Mouse (Mus musculus) limb, embryonic 13.5 days (tissue): ENCODE data around the gene Snapc4. TPM values are rescaled to one million over a fixed set of nuclear protein-coding genes. Genes with fewer than 3 reads are reported as not detected.

Experiments used
- ATAC-seq: fragments of 200-750 bp; cut with Nextera tagmentation; 2 replicates; pipeline ENCODE4 v1.8.0; 2017; ENCODE audit warnings: low read depth, moderate number of reproducible peaks, moderate TSS enrichment; ENCODE audit not compliant: low FRiP score
- H3K27ac ChIP-seq: fragments of 300-500 bp; sonication (generic); 2 replicates; pipeline ENCODE4 v1.5.1; 2015; ENCODE audit warnings: inconsistent platforms, mild to moderate bottlenecking, moderate library complexity
- H3K27me3 ChIP-seq: fragments of 300-500 bp; sonication (generic); 2 replicates; pipeline ENCODE4 v1.6.1; 2015; ENCODE audit warnings: mild to moderate bottlenecking, inconsistent platforms
- H3K36me3 ChIP-seq: fragments of 300-500 bp; sonication (generic); 2 replicates; pipeline ENCODE4 v1.6.1; 2015; ENCODE audit warnings: inconsistent platforms, mild to moderate bottlenecking, moderate library complexity
- H3K4me1 ChIP-seq: fragments of 300-500 bp; sonication (generic); 2 replicates; pipeline ENCODE4 v1.6.1; 2015; ENCODE audit warnings: inconsistent platforms
- H3K4me2 ChIP-seq: fragments of 300-500 bp; sonication (generic); replicated peaks from 2 replicates; pipeline ENCODE4 v1.6.1; 2015; ENCODE audit warnings: inconsistent platforms, mild to moderate bottlenecking, moderate library complexity
- H3K4me3 ChIP-seq: fragments of 300-500 bp; sonication (generic); 2 replicates; pipeline ENCODE4 v1.5.1; 2015; ENCODE audit warnings: moderate library complexity, mild to moderate bottlenecking, inconsistent platforms
- H3K9ac ChIP-seq: fragments of 300-500 bp; sonication (generic); 2 replicates; pipeline ENCODE4 v1.6.1; 2015; ENCODE audit warnings: mild to moderate bottlenecking, inconsistent platforms
- H3K9me3 ChIP-seq: fragments of 300-500 bp; sonication (generic); 2 replicates; pipeline ENCODE4 v1.6.1; 2016; ENCODE audit warnings: inconsistent platforms
- WGBS: fragments of 180-500 bp; shearing (Covaris S2); methylation state at CpG from one replicate; pipeline ENCODE4 v1.1.7; 2015; 5-methylcytosine and 5-hydroxymethylcytosine counted together
- polyA plus RNA-seq: library from polyadenylated mRNA; unstranded; fragments of >200 nt; fragmentation: Nextera tagmentation; extraction: Ambion mirVana; gene quantifications from 2 replicates; pipeline ENCODE4 v1.2.1, GENCODE M21; 2015

Gene Snapc4
- polyA plus RNA-seq, 1 experiment from 2014 or later, result 36.1 TPM

DNA sequence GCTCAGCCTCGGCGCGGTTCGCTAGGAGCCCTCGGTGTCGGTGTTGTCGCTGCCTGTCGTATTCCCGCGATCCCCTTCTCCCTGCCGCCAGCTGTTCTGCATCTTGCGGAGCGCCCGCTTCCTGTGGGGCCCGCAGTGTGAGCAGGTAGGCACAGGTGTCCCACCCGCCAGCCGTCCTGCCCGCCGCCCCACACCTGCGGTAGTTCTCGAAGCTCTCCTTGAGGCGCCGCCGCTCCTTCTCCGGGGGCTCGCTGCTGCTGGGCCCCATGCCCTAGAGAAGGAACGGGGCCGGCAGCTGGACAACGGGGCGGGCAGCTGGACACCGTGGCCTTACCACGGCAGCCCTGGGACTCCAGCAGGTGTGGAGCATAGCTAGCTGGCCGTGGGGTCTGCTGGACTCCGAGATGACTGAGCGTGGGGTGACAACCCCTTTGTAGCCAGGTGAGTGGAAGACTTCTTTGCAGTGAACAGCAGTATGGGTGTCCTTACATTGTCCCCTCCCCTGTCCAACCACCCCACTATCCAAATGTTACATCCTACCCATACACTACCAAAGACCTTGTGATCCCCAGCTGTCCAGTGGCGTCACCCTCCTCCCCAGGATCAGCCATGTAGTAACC is 28.1 kb downstream of the Snapc4 start:
- WGBS, result 1% methylated on average over 36 of the region's 36 CpGs
- peaks cover 21% of the 10 kb centered on the region for H3K4me1 ChIP-seq
- peak overlapping the region; percentile 78 for H3K27ac ChIP-seq
- no peaks in the 10 kb centered on the region for H3K27me3 ChIP-seq
- peak overlapping the region; percentile 86 for H3K4me3 ChIP-seq
- ATAC-seq, result peak; percentile 17; the same call in 1 of the 2 replicates
- H3K9me3 ChIP-seq, result no peaks in the 10 kb centered on the region
- peak overlapping the region; percentile 87 for H3K9ac ChIP-seq
- H3K36me3 ChIP-seq, result peaks cover 29% of the 10 kb centered on the region
- peak overlapping the region; percentile 97 for H3K4me2 ChIP-seq

- peak within 1 kb of the TSS; percentile 94 for H3K9ac ChIP-seq
- peaks cover 37% of the 10 kb centered on the region for H3K36me3 ChIP-seq
- H3K4me3 ChIP-seq, result peak within 1 kb of the TSS; percentile 86
- H3K4me2 ChIP-seq, result peak within 1 kb of the TSS; percentile 97
- peaks cover 21% of the 10 kb centered on the region for H3K4me1 ChIP-seq
- peak within 1 kb of the TSS; percentile 90 for H3K27ac ChIP-seq
- WGBS, result 3% methylated on average over 62 of the region's 62 CpGs
- peak; percentile 82 for ATAC-seq
- no peaks in the 10 kb centered on the region for H3K27me3 ChIP-seq
- no peaks in the 10 kb centered on the region for H3K9me3 ChIP-seq
Observed at GRCm38 (mm10) chr2:26351358-26352290, 28.8 kb downstream of the Snapc4 start, which contains the start of gene Dnlz. Gene Dnlz, minus strand, starts transcription at chr2:26352110.

GRCm38 (mm10) chr2:26348241-26348640 is 32.2 kb downstream of the Snapc4 start:
- Histone ChIP-seq H3K4me3 (no peak overlapping the region), H3K9ac (no peak overlapping the region), H3K9me3 (no peaks in the 10 kb centered on the region), H3K4me2 (no peak overlapping the region), H3K27me3 (no peaks in the 10 kb centered on the region), H3K36me3 (peaks cover 70% of the 10 kb centered on the region), H3K27ac (no peak overlapping the region; the same call in 1 of the 2 replicates), H3K4me1 (peaks cover 21% of the 10 kb centered on the region)
- ATAC-seq, result no peak
- 60% methylated on average over 6 of the region's 6 CpGs for WGBS

DNA sequence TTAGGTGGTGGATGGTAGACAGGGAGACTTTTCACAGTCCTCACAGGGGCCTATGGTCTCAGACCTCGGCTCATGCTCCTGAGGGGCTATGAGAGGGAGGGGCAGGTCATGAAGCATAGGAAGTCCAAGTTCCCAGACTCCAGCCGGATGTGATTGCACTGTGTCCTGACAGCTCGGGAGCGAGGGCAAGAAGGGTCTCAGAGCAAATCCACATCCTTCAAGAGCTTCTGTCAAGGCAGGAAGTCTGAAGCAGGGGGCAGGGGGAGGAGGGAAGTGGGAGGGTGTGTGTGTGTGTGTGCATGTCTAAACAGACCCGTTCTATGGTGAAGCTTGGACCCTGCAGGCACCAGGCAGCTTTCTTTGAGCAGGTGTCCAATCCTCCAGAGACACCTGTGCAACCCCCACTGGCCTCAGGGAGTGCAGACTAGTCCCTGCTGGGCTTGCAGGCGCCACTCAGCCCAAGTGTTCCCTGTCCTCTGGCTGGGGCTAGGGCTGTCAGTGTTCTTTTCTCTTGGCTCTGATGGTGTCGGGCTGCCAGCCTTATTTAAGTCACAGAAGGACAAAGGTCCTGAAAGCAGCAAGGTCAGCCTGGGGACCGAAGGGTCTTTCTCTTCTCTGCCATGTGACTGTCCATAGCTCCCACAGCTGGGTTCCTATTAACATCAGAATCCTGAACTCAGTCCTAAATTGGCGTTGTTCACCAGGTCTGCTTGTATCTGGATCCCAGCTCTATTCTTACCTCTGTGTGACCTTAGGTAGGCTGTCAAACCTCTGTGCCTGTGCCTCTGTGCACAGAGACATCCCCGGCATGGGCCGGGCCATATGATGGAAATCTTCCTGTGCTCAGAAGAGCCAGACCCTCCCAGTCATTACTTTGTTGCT is 37.6 kb downstream of the Snapc4 start:
- ATAC-seq, result no peak
- H3K9ac ChIP-seq, result no peak overlapping the region
- H3K4me2 ChIP-seq, result no peak overlapping the region
- H3K9me3 ChIP-seq, result no peaks in the 10 kb centered on the region
- 76% methylated on average over 11 of the region's 11 CpGs for WGBS
- H3K4me1 ChIP-seq, result 0 out of 2 replicates have a peak, but pooled peaks cover under 1% of the 10 kb centered on the region
- H3K4me3 ChIP-seq, result no peak overlapping the region
- peaks cover 94% of the 10 kb centered on the region for H3K36me3 ChIP-seq
- peak overlapping the region; percentile 39; the same call in 1 of the 2 replicates for H3K27ac ChIP-seq
- no peaks in the 10 kb centered on the region for H3K27me3 ChIP-seq

- Histone ChIP-seq H3K27ac (peak overlapping the region; percentile 39; the same call in 1 of the 2 replicates), H3K36me3 (peaks cover 86% of the 10 kb centered on the region), H3K9ac (no peak overlapping the region), H3K27me3 (no peaks in the 10 kb centered on the region), H3K4me2 (no peak overlapping the region), H3K9me3 (no peaks in the 10 kb centered on the region), H3K4me1 (no peaks in the 10 kb centered on the region), H3K4me3 (no peak overlapping the region)
- 73% methylated on average over 10 of the region's 10 CpGs for WGBS
- peak; percentile 9; the same call in 1 of the 2 replicates for ATAC-seq
Observed at GRCm38 (mm10) chr2:26342044-26342443, 38.4 kb downstream of the Snapc4 start.

GRCm38 (mm10) chr2:26341510-26341981 is 38.9 kb downstream of the Snapc4 start:
- no peaks in the 10 kb centered on the region for H3K27me3 ChIP-seq
- no peaks in the 10 kb centered on the region for H3K9me3 ChIP-seq
- H3K27ac ChIP-seq, result no peak overlapping the region; the same call in 1 of the 2 replicates
- H3K36me3 ChIP-seq, result peaks cover 81% of the 10 kb centered on the region
- no peaks in the 10 kb centered on the region for H3K4me1 ChIP-seq
- H3K9ac ChIP-seq, result no peak overlapping the region
- no peak for ATAC-seq
- H3K4me3 ChIP-seq, result no peak overlapping the region
- 93% methylated on average over 2 of the region's 2 CpGs for WGBS
- no peak overlapping the region for H3K4me2 ChIP-seq

DNA sequence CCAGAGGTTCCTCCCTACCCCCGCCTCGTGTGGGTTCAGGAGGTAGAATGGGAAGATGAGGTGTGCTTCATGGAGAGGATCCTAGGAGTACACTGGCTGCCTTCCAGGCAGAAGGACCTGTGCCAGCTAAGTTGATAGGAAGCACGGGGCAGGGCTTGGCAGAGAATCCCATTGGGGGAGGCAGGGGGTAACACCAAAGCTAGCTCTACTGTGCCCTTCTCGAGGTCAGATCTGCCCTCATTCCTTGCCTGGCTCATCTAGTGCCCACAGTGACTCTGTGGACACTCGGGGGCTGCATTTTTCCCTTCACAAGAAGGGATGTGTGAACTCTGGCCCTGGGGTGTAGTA is 41.3 kb downstream of the Snapc4 start:
- Histone ChIP-seq H3K27ac (no peak overlapping the region), H3K4me3 (no peak overlapping the region), H3K9me3 (no peaks in the 10 kb centered on the region), H3K4me2 (no peak overlapping the region), H3K36me3 (peaks cover 58% of the 10 kb centered on the region), H3K4me1 (no peaks in the 10 kb centered on the region), H3K9ac (no peak overlapping the region), H3K27me3 (no peaks in the 10 kb centered on the region)
- WGBS, result 92% methylated on average over 5 of the region's 5 CpGs
- no peak for ATAC-seq

DNA sequence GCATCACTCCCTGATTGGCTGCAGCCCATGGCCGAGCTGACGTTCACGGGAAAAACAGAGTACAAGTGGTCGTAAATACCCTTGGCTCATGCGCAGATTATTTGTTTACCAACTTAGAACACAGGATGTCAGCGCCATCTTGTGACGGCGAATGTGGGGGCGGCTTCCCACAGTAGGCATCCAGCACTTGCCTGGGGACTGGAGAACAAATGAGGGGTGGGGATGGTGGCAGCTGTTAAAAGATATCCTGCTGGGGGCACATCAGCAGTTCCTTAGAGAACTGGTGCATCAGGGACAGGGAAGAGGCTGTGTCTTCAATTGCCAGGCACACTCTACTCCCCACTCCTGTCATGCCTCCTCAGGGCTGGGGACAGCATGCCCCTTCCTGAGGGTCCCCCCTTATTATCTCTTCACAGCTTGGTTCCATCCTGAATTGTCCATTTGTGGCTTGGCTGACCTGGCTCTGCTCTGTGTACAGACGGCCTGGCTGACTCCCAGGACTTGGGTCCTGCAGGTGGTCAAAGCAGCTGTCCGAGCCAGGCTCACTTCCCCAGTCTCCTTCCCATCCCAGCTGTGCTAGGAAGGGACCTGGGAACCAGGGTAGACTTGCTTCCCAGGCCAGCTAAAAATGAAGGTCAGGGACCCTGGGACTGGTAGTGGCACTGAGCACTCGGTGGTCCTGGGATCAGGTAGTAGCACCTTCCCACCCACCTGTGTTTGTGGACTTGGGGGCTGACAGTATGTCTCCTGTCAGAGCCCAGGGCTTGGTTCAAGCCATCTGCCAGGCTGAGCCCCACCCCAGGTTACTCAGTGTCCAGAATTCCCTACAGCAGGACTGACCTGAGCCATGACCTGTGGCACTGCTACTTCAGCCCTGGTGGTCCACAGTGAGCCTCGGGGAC is 41.9 kb downstream of the Snapc4 start:
- H3K27ac ChIP-seq, result no peak overlapping the region
- H3K36me3 ChIP-seq, result peaks cover 51% of the 10 kb centered on the region
- no peaks in the 10 kb centered on the region for H3K9me3 ChIP-seq
- 86% methylated on average over 9 of the region's 13 CpGs for WGBS
- no peak overlapping the region for H3K4me3 ChIP-seq
- no peak overlapping the region for H3K4me2 ChIP-seq
- no peaks in the 10 kb centered on the region for H3K4me1 ChIP-seq
- no peak for ATAC-seq
- H3K9ac ChIP-seq, result no peak overlapping the region
- H3K27me3 ChIP-seq, result no peaks in the 10 kb centered on the region

DNA sequence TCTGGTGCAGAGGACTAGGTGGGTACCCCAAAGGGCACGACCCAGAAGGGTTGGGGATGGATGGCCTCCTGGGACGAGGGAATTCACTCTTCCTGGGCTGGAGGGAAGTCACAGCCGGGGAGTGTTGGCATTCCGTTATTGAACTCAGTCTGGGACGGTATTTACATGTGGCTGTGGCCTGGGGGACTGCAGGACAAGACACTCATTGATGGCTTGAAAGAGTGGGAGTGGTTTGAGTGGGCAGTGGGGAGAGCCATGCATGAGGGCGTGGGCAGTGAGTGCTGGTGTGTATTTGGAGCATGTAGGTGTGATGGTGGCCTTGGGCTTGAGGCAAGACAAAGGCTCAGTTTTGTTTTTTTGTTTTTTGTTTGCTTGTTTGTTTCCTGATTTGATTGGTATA is 49.8 kb downstream of the Snapc4 start:
- no peak overlapping the region for H3K27ac ChIP-seq
- peak; percentile 30; the same call in 1 of the 2 replicates for ATAC-seq
- no peak overlapping the region for H3K4me3 ChIP-seq
- H3K4me1 ChIP-seq, result no peaks in the 10 kb centered on the region
- H3K27me3 ChIP-seq, result no peaks in the 10 kb centered on the region
- no peak overlapping the region for H3K4me2 ChIP-seq
- 69% methylated on average over 6 of the region's 6 CpGs for WGBS
- no peaks in the 10 kb centered on the region for H3K9me3 ChIP-seq
- H3K9ac ChIP-seq, result no peak overlapping the region
- H3K36me3 ChIP-seq, result peaks cover 64% of the 10 kb centered on the region

- peaks cover 71% of the 10 kb centered on the region for H3K36me3 ChIP-seq
- H3K27me3 ChIP-seq, result no peaks in the 10 kb centered on the region
- H3K9me3 ChIP-seq, result no peaks in the 10 kb centered on the region
- no peak overlapping the region for H3K4me3 ChIP-seq
- H3K9ac ChIP-seq, result no peak overlapping the region
- 97% methylated on average over 4 of the region's 4 CpGs for WGBS
- H3K27ac ChIP-seq, result peak overlapping the region; percentile 3; the same call in 1 of the 2 replicates
- H3K4me2 ChIP-seq, result no peak overlapping the region
- ATAC-seq, result 0 out of 2 replicates have a peak, but pooled peaks have one; percentile 12
- no peaks in the 10 kb centered on the region for H3K4me1 ChIP-seq
Observed at GRCm38 (mm10) chr2:26330056-26330468, 50.4 kb downstream of the Snapc4 start.

- H3K4me2 ChIP-seq, result no peak overlapping the region
- H3K9ac ChIP-seq, result no peak overlapping the region
- H3K27ac ChIP-seq, result no peak overlapping the region
- H3K9me3 ChIP-seq, result no peaks in the 10 kb centered on the region
- H3K4me3 ChIP-seq, result no peak overlapping the region
- no peak for ATAC-seq
- no peaks in the 10 kb centered on the region for H3K27me3 ChIP-seq
- no peaks in the 10 kb centered on the region for H3K4me1 ChIP-seq
- WGBS, result 74% methylated on average over 8 of the region's 8 CpGs
- H3K36me3 ChIP-seq, result peaks cover 77% of the 10 kb centered on the region
Observed at GRCm38 (mm10) chr2:26329402-26329801, 51.1 kb downstream of the Snapc4 start.
